Mouse (Mus musculus): Measurements from ENCODE around the gene Tmem38b.

- no peak for TF ChIP-seq CTCF (IDR thresholded peaks at IDR 0.05; ENCODE audit: low read depth)
- TF ChIP-seq EP300 (IDR thresholded peaks at IDR 0.05; ENCODE audit: low read depth): no peak
Measured at GRCm38 (mm10) chr4:53846326-53846725, 20.5 kb downstream of the Tmem38b start.
